ENCODE assay signal across 8 mouse cellular contexts in the genomic region with DNA sequence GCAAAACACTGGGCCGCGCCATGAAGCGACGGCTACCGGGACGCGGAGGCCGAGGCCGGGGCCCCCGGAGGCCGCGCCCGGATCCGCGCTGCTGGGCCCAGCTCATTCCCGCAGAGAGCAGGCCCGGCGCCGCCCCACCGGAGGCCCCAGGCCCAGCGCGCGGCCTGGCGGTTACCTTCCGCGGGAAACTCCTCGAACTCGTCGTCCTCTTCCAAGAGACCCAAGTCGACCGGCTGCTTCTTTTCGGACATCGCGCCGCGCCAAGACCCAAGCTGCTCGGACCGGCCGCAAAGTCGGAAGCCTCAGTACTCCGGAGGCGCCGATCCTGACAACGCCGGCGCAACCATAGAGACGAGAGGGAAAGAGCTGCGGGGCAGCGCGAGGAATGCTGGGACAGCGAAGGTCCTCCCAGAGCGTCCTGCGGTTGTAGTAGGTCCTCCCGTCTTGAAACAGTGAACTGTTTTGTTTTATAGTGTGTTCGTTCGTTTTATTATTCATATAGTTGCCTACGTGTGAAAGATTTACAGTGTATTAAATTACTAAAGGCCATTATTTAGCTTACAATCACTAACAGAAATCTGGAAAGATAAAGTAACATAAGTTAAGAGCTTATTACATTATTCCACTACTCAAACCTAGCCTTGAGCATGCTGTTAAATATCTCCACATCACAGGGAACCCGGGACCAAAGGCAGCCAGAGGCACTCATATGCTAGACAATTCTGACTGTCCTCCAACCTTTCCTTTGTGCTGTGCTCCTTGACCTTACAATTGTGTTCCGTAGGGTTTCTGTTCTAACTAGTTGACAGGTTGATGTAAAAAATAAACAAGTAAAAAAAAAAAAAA. TPM values are rescaled to one million over a fixed set of nuclear protein-coding genes. Genes with fewer than 3 reads are reported as not detected.
DNase-seq lines count a peak whose midpoint lies in the region; ATAC-seq lines count a peak whose summit lies in the region.

A gene (minus strand): TSS at position 360 of the 846 bp plus-strand sequence.

- H3K4me2 ChIP-seq in forebrain, embryonic 14.5 days (ENCODE audit: low read length), result peak within 1 kb of the TSS; percentile 70
- peak within 1 kb of the TSS; percentile 69 for H3K4me2 ChIP-seq in neural tube, embryonic 15.5 days

- H3K36me3 ChIP-seq in forebrain, embryonic 14.5 days (ENCODE audit: control insufficient read depth, insufficient read depth, low read length), result no peaks in the 10 kb centered on the region
- H3K36me3 ChIP-seq in neural tube, embryonic 15.5 days, result no peaks in the 10 kb centered on the region

- intact Hi-C loops in heart, postnatal 14 days (cut with DNase I), result loop anchor here (10.0 kb wide), 1 partner anchor 284 kb away; no protein-coding TSS in a partner anchor

- peaks cover 15% of the 10 kb centered on the region for H3K4me1 ChIP-seq in forebrain, embryonic 14.5 days (ENCODE audit: control insufficient read depth, insufficient read depth, low read length)
- H3K4me1 ChIP-seq in neural tube, embryonic 15.5 days, result peaks cover 16% of the 10 kb centered on the region

- peak within 1 kb of the TSS; percentile 89 for H3K4me3 ChIP-seq in forebrain, embryonic 14.5 days (ENCODE audit: low read depth, low read length)
- H3K4me3 ChIP-seq in neural tube, embryonic 15.5 days (replicated peaks), result peak within 1 kb of the TSS; percentile 95

- 2% methylated on average over 59 of the region's 59 CpGs for WGBS in forebrain, embryonic 14.5 days
- WGBS in neural tube, embryonic 15.5 days, result 1% methylated on average over 59 of the region's 59 CpGs

- peak within 1 kb of the TSS; percentile 85 for H3K27ac ChIP-seq in forebrain, embryonic 14.5 days (ENCODE audit: low read depth, low read length)
- H3K27ac ChIP-seq in neural tube, embryonic 15.5 days (replicated peaks), result peak within 1 kb of the TSS; percentile 91

- H3K9me3 ChIP-seq in forebrain, embryonic 14.5 days (replicated peaks; ENCODE audit: control insufficient read depth, low read length), result no peaks in the 10 kb centered on the region
- no peaks in the 10 kb centered on the region for H3K9me3 ChIP-seq in neural tube, embryonic 15.5 days (replicated peaks)

- ATAC-seq in forebrain, embryonic 14.5 days, result peak; percentile 99
- peak; percentile 99 for ATAC-seq in neural tube, embryonic 15.5 days (ENCODE audit: low FRiP score)

- no peaks in the 10 kb centered on the region for H3K27me3 ChIP-seq in forebrain, embryonic 14.5 days (replicated peaks; ENCODE audit: control insufficient read depth, insufficient read depth, low read length)
- no peaks in the 10 kb centered on the region for H3K27me3 ChIP-seq in neural tube, embryonic 15.5 days (replicated peaks)

- peak; percentile 95 for DNase-seq in ES-CJ7 (ENCODE audit: low read depth, low spot score)
- peak; percentile 86 for DNase-seq in cerebellum, adult 11 months
- DNase-seq in forebrain, embryonic 14.5 days (ENCODE audit: low spot score), result peak; percentile 95
- peak; percentile 91 to 92 for DNase-seq in heart, postnatal 14 days
- peak; percentile 86 for DNase-seq in layer of hippocampus, adult 11-12 months (ENCODE audit: low spot score)
- DNase-seq in lung, adult 18-20 months, result peak; percentile 90 to 92
- peak; percentile 91 for DNase-seq in testis, postnatal 14 days (ENCODE audit: low spot score)

- H3K9ac ChIP-seq in forebrain, embryonic 14.5 days (ENCODE audit: low read length), result peak within 1 kb of the TSS; percentile 99
- peak within 1 kb of the TSS; percentile 98 for H3K9ac ChIP-seq in neural tube, embryonic 15.5 days (replicated peaks)

RNA-seq across cellular contexts. Expression of the gene that starts here (rescaled TPM):
- 219 and 261 TPM in 2 replicates for polyA plus RNA-seq in forebrain, embryonic 14.5 days (2014; fragmentation: Nextera tagmentation; extraction: Ambion mirVana)
- total RNA-seq in heart, postnatal 14 days (2021), result 10 to 100 TPM; 92.0 to 96.7 TPM
- 149 and 163 TPM in 2 replicates for polyA plus RNA-seq in neural tube, embryonic 15.5 days (2015; fragmentation: Nextera tagmentation; extraction: Ambion mirVana)

Comparison
In these comparisons a context has a peak if more than half of its experiments do, and no peak if none do; other contexts are left out.
1. Peak in every context shown above with its lines: DNase-seq, ATAC-seq, H3K4me3 ChIP-seq and H3K27ac ChIP-seq.